Mouse (Mus musculus): Measurements from ENCODE around the gene Hist3h2ba.

DNA sequence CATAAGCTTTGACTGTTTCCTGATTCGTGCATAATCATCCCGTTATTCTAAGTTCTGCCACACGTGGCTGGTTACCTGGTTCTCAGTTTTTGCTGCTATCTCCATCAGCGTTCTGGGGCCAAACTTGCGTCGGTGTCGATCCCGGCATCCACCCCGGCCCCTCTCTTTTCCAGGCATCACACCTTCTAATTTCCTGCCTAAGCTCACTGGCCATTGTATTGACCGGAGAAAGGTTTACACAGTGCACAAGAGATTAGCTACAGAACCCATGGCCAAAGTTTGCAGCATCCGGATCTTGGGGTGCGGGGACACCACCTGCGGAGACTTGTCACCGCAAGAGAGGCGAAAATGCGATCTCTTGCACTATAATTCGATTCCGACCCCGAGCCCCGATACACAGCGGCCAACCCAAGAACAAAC is 28.9 kb downstream of the Hist3h2ba start:
- TF ChIP-seq CTCF (IDR thresholded peaks at IDR 0.05; ENCODE audit: low read depth, low read length): no peak
- TF ChIP-seq GATA1 (IDR thresholded peaks at IDR 0.05; ENCODE audit: borderline replicate concordance, low read length): no peak
- no peak for TF ChIP-seq GATA2 (IDR thresholded peaks at IDR 0.05; ENCODE audit: borderline replicate concordance, low read depth, low read length)
- no peak for TF ChIP-seq TAL1 (conservative IDR thresholded peaks at IDR 0.05; ENCODE audit: low read depth, low read length)
- no peak for TF ChIP-seq POLR2AphosphoS5 (IDR thresholded peaks at IDR 0.05; ENCODE audit: insufficient replicate concordance, low read depth, low read length)

Data from G1E (cell line).